Mouse (Mus musculus): ENCODE results near the gene Zmym3.
A peak's percentile ranks its signal among the peaks of the same experiment; 100 is the strongest.

The Zmym3 gene

GRCm38 (mm10) chrX:101420700-101421095 lies at the start of gene Zmym3:
TSS of gene Zmym3 (minus strand) at chrX:101420849.
- DNase-seq = no peak

DNA sequence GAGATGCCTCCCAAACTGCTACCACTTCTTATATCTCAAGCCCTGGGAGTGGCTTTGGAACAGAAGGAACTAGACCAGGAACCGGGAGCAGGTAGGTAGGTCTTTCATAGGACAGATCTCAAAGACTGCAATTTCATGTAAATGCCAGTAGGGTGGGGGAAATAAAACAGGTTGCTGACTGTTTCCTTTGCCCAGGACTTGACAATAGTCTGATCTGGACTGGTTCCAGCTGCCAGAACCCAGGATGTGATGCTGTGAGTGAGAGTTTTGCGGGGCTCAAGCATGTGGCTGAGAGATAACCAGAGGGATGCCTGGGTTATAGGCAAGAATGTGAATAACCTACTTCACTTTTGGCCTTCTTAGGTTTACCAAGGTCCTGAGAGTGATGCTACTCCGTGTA lies 30.9 kb upstream of the Zmym3 start:
- DNase-seq = no peak

DNA sequence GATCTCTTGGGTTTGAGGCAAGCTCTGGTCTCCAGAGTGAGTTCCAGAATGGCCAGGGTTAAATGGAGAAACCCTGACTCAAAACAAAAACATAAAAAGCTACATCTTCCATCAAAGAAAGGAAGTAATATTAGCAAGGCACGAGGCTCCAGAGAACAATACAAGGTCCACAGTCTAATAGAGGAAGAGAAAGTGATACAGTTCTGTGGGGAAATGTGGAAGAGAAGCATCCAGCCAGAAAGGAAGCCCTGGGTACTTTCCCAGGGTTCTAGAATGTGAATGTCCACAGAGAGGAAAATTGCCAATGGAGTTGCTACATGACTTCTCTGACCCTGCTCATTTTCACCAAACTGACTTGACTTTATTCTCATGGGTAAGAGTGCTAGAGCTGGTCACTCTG lies 30.5 kb upstream of the Zmym3 start:
- DNase-seq = no peak

- no peak for DNase-seq
Observed at GRCm38 (mm10) chrX:101448886-101449475, 28.3 kb upstream of the Zmym3 start, which contains the start of gene Itgb1bp2. TSS of gene Itgb1bp2 (plus strand) at chrX:101449088.

- no peak for DNase-seq
Observed at GRCm38 (mm10) chrX:101429976-101430375, 9.3 kb upstream of the Zmym3 start.

- DNase-seq = peak; percentile 76
Observed at GRCm38 (mm10) chrX:101429142-101429949, 8.7 kb upstream of the Zmym3 start, which contains the start of gene Nono. TSS of gene Nono (plus strand) at chrX:101429318.

- DNase-seq = peak; percentile 10
Observed at GRCm38 (mm10) chrX:101428785-101429141, 8.1 kb upstream of the Zmym3 start.

DNA sequence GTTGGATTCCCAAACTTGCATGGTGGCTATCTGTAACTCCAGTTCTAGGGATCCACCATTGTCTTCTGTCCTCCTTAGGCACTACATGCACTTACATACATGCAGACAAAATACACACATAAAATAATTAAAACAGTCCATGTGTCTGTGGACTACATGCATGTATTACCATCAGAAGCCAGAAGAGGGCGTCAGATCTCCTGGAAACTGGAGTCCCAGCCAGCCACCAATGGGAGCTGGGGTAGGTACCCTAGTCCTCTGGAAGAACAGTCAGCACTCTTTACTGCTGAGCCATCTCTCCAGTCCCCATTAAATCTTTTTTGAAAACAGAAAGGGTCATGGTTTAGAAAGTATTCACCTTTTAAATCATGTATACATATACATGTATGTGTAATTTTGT lies 7.1 kb upstream of the Zmym3 start:
- DNase-seq = no peak

GRCm38 (mm10) chrX:101423462-101423861 lies 2.8 kb upstream of the Zmym3 start:
- no peak for DNase-seq

GRCm38 (mm10) chrX:101419725-101420699 lies 637 bp downstream of the Zmym3 start:
- DNase-seq = peak; percentile 83

GRCm38 (mm10) chrX:101418946-101419724 lies 1.5 kb downstream of the Zmym3 start:
- DNase-seq = peak; percentile 60

- no peak for DNase-seq
Observed at GRCm38 (mm10) chrX:101396459-101396858, 24.2 kb downstream of the Zmym3 start.

- no peak for DNase-seq
Observed at GRCm38 (mm10) chrX:101394341-101394740, 26.3 kb downstream of the Zmym3 start.

DNA sequence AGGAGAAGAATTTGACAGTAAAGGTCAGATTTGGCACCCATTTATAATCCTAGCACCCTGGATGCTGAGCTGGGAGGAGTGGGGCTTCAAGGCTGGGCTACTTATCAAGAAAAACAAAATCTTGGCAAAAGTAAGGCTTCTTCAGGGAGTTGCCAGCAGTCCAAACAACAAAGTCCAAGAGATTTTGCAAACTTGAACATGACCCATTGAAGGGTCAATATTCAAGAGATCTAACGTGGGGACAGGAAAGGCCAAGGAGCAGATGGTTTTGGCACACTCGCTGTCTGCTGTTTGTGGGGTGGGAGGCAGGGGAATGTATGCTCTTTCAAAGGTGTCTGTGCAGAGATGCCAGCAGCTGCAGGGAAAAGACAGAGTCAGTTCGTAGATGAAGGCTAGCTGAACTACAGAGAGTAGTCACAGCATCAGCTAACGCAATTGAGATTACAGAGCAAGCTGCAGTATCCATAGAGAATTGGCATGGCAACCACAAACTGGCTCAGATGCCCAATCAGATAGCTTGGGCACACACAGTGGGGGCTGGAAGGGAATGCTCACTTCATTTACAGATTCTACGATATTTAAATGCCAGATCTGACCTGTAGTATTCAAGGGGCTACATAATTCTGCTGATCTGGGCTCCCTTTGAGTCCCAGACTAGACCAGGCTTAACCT lies 31.6 kb downstream of the Zmym3 start:
- no peak for DNase-seq

DNA sequence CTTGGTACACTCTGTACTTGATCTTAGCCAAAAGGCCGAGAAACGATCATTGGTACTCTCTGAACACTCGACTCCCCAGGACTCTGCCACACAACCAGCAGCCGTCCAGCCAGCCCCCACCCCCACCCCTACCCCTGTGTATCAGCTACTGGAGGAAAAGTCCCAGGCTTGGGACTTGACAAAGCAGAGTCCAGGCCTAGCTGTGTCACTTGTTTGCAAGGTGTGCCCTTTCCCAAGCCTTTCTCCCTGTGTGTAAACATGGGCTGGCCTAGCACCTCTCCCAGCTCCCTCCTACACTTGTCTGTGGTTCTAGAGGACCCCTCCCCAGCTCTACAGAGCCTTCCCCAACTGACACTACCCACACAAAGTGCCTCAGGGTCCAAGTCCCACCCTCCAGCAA lies 34.4 kb downstream of the Zmym3 start:
- DNase-seq = no peak

GRCm38 (mm10) chrX:101384439-101385137 lies 36.1 kb downstream of the Zmym3 start:
- peak; percentile 13 for DNase-seq

DNA sequence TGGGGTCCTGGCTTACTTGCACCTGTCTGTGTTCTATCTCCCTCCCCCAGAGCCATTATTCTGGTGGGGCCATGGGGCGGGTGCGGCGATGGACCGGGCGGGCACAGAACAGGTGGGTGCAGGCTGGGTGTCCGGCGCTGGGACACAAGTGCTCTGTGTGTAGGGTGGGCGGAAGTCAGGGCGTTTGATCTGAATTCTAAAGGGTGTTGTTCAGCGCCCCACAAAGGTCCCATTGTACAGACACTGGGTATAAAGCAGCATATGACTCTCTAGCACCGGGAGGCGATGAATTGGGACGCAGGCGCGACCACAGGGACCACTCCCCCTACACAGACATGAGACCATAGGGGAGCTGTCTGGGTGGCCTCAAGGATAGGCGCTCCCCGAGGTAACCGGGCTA lies 37.2 kb downstream of the Zmym3 start:
- DNase-seq = peak; percentile 4

DNA sequence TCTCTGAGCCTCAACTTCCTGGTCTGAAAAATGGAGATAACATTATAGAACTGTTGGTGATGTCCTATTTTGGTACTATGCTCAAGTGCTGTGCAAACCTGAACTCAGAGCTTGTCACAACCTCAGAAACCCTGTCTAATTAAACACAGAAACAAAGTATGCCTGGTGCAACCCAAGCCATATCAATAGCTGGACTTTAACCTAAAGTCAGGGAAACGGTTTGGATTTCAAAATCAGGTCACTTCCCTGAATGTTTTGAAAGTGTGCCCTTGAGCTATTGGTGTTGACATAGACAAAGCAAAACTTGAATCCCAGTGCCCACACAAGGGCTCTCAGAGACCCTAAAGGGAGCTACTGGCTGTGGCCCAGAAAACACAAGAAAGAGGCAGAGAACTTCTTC lies 40.9 kb downstream of the Zmym3 start:
- no peak for DNase-seq

- no peak for DNase-seq
Observed at GRCm38 (mm10) chrX:101377076-101377475, 43.6 kb downstream of the Zmym3 start.

DNA sequence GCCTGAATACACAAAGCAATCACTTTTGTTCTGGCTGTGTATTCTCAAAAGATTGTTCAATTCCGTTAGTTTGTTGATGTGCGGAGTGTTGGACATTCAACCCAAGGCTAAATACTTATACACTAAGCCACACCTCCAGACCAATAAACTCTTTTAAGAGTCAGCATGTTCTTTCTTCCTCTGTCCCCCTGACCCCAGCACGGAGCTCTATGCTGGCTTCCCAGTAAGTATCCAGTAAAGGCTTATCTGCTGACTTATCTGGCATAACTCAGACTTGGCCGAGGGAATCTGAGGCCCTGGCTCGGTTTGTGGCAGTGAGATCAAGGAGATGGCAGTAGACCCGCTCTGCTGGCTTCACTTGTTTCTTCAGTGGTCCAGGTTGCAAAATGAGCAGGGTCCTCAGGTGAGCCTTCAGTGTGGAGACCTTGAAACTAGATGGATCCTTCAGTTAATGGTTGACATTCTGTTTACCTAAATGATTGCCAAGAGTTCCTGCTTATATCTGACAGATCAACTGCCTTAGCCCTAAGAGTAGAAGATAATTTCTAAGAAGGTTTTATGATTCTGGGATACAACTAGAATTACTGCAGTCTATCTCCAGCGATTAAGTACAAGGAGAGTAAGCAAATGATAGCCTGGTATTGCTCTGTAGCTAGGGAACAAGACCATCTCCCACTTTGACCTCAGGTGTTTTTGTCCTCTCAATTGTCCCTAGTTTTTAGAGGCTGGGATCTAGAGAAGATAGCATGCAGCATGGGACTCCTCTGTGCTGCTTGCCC lies 44.3 kb downstream of the Zmym3 start, which contains the start of gene Gjb1:
Gjb1 (plus strand) TSS at position 189 of the 779 bp plus-strand sequence.
- no peak for DNase-seq

All from cerebellum, adult 11 months (tissue).